Mouse (Mus musculus): Measurements from ENCODE around the gene Ccdc124. TPM values are rescaled to one million over a fixed set of nuclear protein-coding genes. Genes with fewer than 3 reads are reported as not detected.

Gene Ccdc124
- polyA plus RNA-seq, 1 experiment from 2014 or later: 183 TPM

GRCm38 (mm10) chr8:70876382-70876781 is 2.6 kb upstream of the Ccdc124 start:
- no peak for DNase-seq (ENCODE audit: low spot score)
- H3K27me3 ChIP-seq (ENCODE audit: low read depth, poor library complexity, severe bottlenecking): no peaks in the 10 kb centered on the region
- WGBS: 66% methylated on average over 4 of the region's 4 CpGs
- no peak overlapping the region for H3K27ac ChIP-seq (replicated peaks)
- no peak overlapping the region for H3K4me3 ChIP-seq
- peaks cover 45% of the 10 kb centered on the region for H3K4me1 ChIP-seq
- no peaks in the 10 kb centered on the region for H3K9me3 ChIP-seq (replicated peaks)
- no peaks in the 10 kb centered on the region for H3K36me3 ChIP-seq

GRCm38 (mm10) chr8:70874441-70874840 is 706 bp upstream of the Ccdc124 start:
- no peak for DNase-seq (ENCODE audit: low spot score)
- H3K27me3 ChIP-seq (ENCODE audit: low read depth, poor library complexity, severe bottlenecking): no peaks in the 10 kb centered on the region
- WGBS: 91% methylated on average over 13 of the region's 13 CpGs
- H3K9me3 ChIP-seq (replicated peaks): no peaks in the 10 kb centered on the region
- H3K4me1 ChIP-seq: peaks cover 40% of the 10 kb centered on the region
- H3K4me3 ChIP-seq: 0 out of 2 replicates have a peak overlapping the region, but pooled peaks have one; percentile 81
- 0 out of 2 replicates have a peak, but pooled peaks cover 2% of the 10 kb centered on the region for H3K36me3 ChIP-seq
- peak overlapping the region; percentile 91 for H3K27ac ChIP-seq (replicated peaks)

GRCm38 (mm10) chr8:70872643-70873363 is 932 bp downstream of the Ccdc124 start:
- Histone ChIP-seq H3K27me3 (ENCODE audit: low read depth, poor library complexity, severe bottlenecking) (peaks cover 7% of the 10 kb centered on the region), H3K9me3 (replicated peaks) (no peaks in the 10 kb centered on the region), H3K27ac (replicated peaks) (peak overlapping the region; percentile 91), H3K36me3 (peaks cover 13% of the 10 kb centered on the region), H3K4me1 (peaks cover 48% of the 10 kb centered on the region), H3K4me3 (peak overlapping the region; percentile 81)
- no peak for DNase-seq (ENCODE audit: low spot score)
- WGBS: 8% methylated on average over 31 of the region's 31 CpGs

GRCm38 (mm10) chr8:70871195-70871807 is 2.4 kb downstream of the Ccdc124 start:
- H3K27ac ChIP-seq (replicated peaks): no peak overlapping the region
- WGBS: 92% methylated on average over 5 of the region's 5 CpGs
- no peaks in the 10 kb centered on the region for H3K9me3 ChIP-seq (replicated peaks)
- no peak for DNase-seq (ENCODE audit: low spot score)
- H3K36me3 ChIP-seq: peaks cover 18% of the 10 kb centered on the region
- H3K27me3 ChIP-seq (ENCODE audit: low read depth, poor library complexity, severe bottlenecking): peaks cover 8% of the 10 kb centered on the region
- H3K4me1 ChIP-seq: peaks cover 58% of the 10 kb centered on the region
- peak overlapping the region; percentile 29; the same call in 1 of the 2 replicates for H3K4me3 ChIP-seq

GRCm38 (mm10) chr8:70869601-70870041 is 4.1 kb downstream of the Ccdc124 start:
- H3K4me1 ChIP-seq: peaks cover 71% of the 10 kb centered on the region
- WGBS: 51% methylated on average over 16 of the region's 16 CpGs
- H3K27me3 ChIP-seq (ENCODE audit: low read depth, poor library complexity, severe bottlenecking): peaks cover 8% of the 10 kb centered on the region
- DNase-seq (ENCODE audit: low spot score): peak; percentile 75
- H3K9me3 ChIP-seq (replicated peaks): no peaks in the 10 kb centered on the region
- H3K36me3 ChIP-seq: peaks cover 18% of the 10 kb centered on the region
- H3K27ac ChIP-seq (replicated peaks): peak overlapping the region; percentile 75
- peak overlapping the region; percentile 41 for H3K4me3 ChIP-seq

- Histone ChIP-seq H3K27me3 (ENCODE audit: low read depth, poor library complexity, severe bottlenecking) (peaks cover 8% of the 10 kb centered on the region), H3K4me1 (peaks cover 72% of the 10 kb centered on the region), H3K36me3 (peaks cover 18% of the 10 kb centered on the region), H3K9me3 (replicated peaks) (no peaks in the 10 kb centered on the region), H3K27ac (replicated peaks) (peak overlapping the region; percentile 75), H3K4me3 (peak overlapping the region; percentile 41)
- 39% methylated on average over 5 of the region's 5 CpGs for WGBS
- no peak for DNase-seq (ENCODE audit: low spot score)
Observed at GRCm38 (mm10) chr8:70869199-70869571, 4.5 kb downstream of the Ccdc124 start.

GRCm38 (mm10) chr8:70868559-70869198 is 5.1 kb downstream of the Ccdc124 start:
- Histone ChIP-seq H3K27me3 (ENCODE audit: low read depth, poor library complexity, severe bottlenecking) (peaks cover 8% of the 10 kb centered on the region), H3K9me3 (replicated peaks) (no peaks in the 10 kb centered on the region), H3K27ac (replicated peaks) (peak overlapping the region; percentile 75), H3K36me3 (peaks cover 18% of the 10 kb centered on the region), H3K4me3 (peak overlapping the region; percentile 41), H3K4me1 (peaks cover 74% of the 10 kb centered on the region)
- 10% methylated on average over 40 of the region's 40 CpGs for whole genome bisulfite sequencing
- peak; percentile 71 for DNase-seq (ENCODE audit: low spot score)

- H3K36me3 ChIP-seq: peaks cover 18% of the 10 kb centered on the region
- no peaks in the 10 kb centered on the region for H3K9me3 ChIP-seq (replicated peaks)
- peak overlapping the region; percentile 98 for H3K27ac ChIP-seq (replicated peaks)
- H3K4me3 ChIP-seq: peak overlapping the region; percentile 66; the same call in 1 of the 2 replicates
- DNase-seq (ENCODE audit: low spot score): no peak
- peaks cover 81% of the 10 kb centered on the region for H3K4me1 ChIP-seq
- H3K27me3 ChIP-seq (ENCODE audit: low read depth, poor library complexity, severe bottlenecking): peaks cover 29% of the 10 kb centered on the region
- WGBS: 90% methylated on average over 7 of the region's 7 CpGs
Observed at GRCm38 (mm10) chr8:70866566-70866965, 7.2 kb downstream of the Ccdc124 start.

GRCm38 (mm10) chr8:70866001-70866520 is 7.7 kb downstream of the Ccdc124 start:
- Histone ChIP-seq H3K4me3 (peak overlapping the region; percentile 66), H3K27ac (replicated peaks) (peak overlapping the region; percentile 98), H3K4me1 (peaks cover 81% of the 10 kb centered on the region), H3K27me3 (ENCODE audit: low read depth, poor library complexity, severe bottlenecking) (peaks cover 34% of the 10 kb centered on the region), H3K9me3 (replicated peaks) (no peaks in the 10 kb centered on the region), H3K36me3 (peaks cover 17% of the 10 kb centered on the region)
- 9% methylated on average over 12 of the region's 12 CpGs for WGBS
- DNase-seq (ENCODE audit: low spot score): no peak

GRCm38 (mm10) chr8:70865350-70866000 is 8.3 kb downstream of the Ccdc124 start:
- Histone ChIP-seq H3K27ac (replicated peaks) (peak overlapping the region; percentile 98), H3K4me1 (peaks cover 81% of the 10 kb centered on the region), H3K4me3 (peak overlapping the region; percentile 66), H3K36me3 (peaks cover 15% of the 10 kb centered on the region), H3K27me3 (ENCODE audit: low read depth, poor library complexity, severe bottlenecking) (peaks cover 38% of the 10 kb centered on the region), H3K9me3 (replicated peaks) (no peaks in the 10 kb centered on the region)
- DNase-seq (ENCODE audit: low spot score): peak; percentile 100
- WGBS: under 1% methylated on average over 46 of the region's 46 CpGs

GRCm38 (mm10) chr8:70864712-70865221 is 9.0 kb downstream of the Ccdc124 start:
- peaks cover 38% of the 10 kb centered on the region for H3K27me3 ChIP-seq (ENCODE audit: low read depth, poor library complexity, severe bottlenecking)
- H3K4me1 ChIP-seq: peaks cover 79% of the 10 kb centered on the region
- H3K27ac ChIP-seq (replicated peaks): peak overlapping the region; percentile 98
- peak overlapping the region; percentile 66 for H3K4me3 ChIP-seq
- peaks cover 15% of the 10 kb centered on the region for H3K36me3 ChIP-seq
- peak; percentile 78 for DNase-seq (ENCODE audit: low spot score)
- no peaks in the 10 kb centered on the region for H3K9me3 ChIP-seq (replicated peaks)
- WGBS: under 1% methylated on average over 24 of the region's 24 CpGs

Measured in midbrain, embryonic 10.5 days (tissue).